Mouse (Mus musculus): ENCODE results near the gene 4933427D14Rik.
A peak's percentile ranks its signal among the peaks of the same experiment; 100 is the strongest.

Gene 4933427D14Rik

DNA sequence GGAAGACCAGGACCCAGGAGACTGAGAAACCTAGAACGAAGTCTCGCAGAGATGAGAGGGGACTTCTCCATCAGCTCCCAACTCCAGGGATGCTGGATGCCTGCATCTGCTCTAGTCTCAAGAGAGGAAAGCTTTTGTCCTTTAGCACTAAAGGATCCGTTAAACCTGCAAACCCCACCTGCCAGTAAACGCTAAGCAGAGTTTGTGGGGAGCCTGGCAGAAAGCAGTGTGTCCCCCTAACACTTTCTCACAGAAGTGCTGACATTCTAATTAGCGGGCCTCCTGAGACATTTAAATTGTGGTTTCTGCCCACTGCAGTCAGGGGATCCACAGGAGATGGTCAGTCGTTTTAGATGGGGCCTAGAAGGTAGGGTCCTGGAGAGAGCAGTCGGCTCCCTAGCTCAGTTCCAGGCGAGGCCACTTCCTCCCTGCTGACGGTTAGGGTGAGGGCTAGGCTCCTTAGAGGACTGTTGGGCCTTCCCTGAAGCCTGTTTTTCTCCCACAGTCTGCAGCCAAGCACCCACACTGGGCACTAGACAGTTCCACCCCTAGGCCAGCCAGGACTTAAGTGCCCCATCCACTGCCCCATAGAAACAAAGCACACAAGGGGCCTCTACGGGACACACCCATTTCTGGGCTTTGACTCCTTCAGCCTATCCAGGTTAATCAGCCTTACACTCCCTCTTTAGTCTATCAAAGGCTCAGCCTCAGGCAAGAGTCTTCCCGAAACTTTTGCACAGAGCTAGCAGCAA, 70.9 kb downstream of the 4933427D14Rik start:
- DNase-seq: no peak

DNA sequence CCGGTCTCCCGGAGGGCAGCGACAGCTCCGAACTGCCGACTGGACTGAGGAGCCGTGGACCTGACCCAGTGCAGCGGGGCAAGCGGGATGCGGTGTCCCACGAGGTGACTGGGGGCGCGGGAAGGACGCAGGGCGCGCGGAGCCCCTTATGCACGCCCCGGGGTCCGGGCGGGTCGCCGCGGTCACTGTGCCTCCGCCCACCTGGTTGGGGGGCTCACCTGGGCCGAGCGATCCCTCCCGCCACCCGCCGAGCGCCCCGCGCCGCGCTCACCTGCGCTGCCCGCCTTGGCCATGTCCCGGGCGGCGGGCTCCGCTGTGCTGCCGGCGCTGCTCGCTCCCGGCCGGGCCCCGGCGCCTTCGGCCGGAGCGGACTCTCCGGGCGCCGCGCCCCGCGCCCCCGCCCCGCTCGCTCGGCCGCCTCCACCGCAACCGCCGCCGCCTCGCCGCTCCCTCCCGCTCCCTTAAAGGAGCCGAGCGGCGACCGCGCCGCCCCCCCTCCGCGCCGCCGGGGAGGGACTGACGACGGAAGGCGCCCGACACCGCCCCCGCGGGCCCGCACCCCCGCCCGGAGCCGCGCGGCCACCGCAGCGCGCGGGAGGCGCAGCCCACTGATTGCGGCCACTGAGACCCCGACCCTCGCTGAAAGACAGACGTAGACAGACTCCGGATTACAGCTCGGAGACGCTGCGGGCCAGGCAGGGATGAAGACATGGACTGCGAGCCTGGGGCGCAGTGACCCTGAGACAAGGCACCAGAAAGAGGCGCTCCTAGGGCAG, 71.7 kb downstream of the 4933427D14Rik start, which contains the start of gene Pitpnm3:
Gene Pitpnm3 (minus strand): TSS at position 396 of the 776 bp plus-strand sequence.
- DNase-seq: no peak

DNA sequence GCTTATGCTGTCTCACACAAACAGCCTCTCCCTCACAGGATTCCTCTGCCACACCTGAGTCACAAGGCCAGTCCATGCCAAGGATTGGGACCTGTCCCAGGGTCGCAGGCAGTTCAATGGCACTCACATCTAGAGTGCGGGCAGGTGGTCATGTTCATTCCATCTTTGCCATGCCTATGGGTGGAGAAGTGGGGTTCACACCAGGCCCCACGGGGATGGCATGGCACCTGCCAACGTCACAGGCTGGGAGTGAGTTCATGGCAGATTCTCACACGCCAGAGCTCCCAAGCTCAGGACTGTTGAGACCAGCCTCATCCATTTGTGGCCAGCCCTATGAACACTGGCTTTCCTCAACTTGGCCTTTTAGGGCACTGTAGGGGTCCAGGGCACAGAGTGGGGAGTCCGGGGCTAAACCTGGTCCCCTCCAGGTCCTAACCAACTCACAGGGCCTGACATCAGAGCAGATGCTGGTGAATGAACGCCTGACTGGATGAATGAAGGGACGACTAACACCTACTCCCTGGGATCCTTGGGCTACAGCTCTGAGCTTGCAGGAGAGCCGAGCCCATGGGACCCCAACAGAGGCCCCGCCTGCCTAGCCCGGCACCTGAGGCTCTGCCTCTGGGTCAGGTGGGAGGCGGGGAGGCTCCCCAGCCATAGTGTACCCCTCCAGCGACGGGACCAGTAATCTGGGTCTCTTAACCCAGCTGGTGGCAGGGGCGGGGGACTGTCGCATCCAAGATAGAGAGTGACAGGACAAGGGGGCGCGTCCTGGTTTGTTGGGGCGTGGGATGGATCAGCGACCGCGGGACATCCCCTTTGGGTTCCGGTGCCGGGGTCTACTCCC, 72.5 kb downstream of the 4933427D14Rik start:
- no peak for DNase-seq

DNA sequence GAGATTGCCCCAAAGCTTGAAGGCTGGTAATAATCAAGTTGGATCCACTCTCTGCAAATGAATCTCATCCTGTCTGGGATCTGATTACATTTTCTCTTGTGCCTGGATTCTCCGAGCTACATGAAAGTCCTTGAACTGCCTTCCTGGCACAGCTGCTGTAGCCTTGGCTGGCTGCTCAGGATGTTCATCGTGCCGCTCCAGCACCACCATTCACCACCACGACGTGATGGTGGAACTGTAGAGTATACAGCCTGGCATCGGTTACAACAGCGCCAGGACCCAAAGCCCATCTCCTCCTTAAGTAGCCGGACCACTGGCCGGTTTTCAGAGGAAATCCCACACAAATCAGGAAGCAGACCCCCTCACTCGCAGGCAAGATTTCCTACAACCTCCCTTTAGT, 74.2 kb downstream of the 4933427D14Rik start:
- no peak for DNase-seq

DNA sequence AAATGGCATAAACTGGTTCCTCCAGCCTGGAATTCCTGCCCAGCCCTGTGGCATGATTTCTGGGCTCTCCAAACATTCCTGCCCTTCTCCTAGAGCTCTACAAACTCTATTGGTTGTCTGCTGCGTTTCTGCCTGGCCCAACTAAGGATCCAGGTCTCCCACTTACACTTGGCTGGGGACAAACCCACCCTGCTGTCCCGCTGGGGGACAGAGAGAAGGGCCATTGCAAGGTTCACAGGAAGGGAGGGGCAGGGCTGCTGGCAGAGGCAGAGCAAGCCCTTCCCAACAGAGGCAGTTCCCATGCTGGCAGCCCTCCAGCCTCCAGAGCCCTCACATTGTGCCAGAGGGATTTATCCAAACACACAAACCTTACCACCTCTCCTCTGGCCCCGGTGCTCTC, 75.0 kb downstream of the 4933427D14Rik start:
- DNase-seq: peak; percentile 64 to 70

DNA sequence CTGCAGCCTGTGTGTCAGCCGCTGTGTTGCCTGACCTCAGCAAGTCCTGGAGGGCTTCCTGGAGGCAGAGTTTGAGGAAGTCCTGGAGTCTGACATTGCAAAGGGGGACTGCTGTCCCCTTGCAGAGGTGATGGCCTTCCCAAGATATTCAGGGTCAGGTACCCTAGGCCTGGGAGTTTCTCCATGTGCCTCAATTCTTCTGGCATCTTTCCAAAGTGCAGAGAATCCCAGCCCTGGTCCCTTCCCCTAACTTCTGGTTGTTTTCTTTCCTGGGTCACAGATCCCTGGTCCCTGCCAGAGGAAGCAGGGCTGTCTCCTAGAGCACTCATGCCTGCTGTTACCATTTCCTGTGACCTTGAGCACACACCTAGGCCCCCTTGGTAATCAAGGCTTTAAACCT, 75.6 kb downstream of the 4933427D14Rik start:
- DNase-seq: no peak

DNA sequence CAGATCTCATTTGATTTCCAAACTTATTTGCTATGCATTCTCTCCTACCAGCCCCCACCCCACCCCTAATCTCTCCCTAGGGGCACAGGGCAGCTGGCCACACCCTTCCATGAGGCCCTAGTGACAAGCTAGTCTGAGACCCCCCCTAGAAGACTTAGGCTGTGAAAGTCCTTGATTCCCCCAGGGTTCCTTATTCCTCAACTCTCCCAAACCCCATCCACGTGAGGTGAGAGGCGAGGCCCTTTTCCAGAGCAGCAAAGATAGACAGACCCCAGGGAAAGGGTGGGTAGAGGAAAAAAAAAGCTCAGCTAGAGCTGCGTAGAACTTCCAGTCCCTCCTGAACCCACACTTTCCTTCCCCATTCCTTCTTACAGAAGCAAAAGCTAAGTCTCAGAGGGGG, 76.4 kb downstream of the 4933427D14Rik start:
- DNase-seq: no peak

DNA sequence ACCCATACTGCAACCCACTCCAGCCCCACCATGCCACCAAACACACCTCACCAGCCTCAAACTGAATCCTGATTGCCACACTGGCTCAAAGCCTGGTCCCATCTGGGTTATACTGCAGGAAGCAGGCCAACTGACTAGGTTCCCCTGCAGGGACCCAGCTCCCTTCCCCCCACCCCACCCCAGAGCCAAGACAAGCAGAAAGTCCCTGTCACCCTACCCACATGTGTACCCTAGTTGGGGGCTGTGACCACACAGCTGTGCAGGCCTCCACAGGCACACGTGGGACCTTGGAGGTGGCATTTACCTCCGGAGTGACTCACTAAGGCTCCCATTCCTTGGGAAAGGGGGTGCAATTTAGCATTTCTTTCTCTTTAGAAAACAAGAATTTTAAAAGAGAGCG, 76.8 kb downstream of the 4933427D14Rik start:
- DNase-seq: no peak

DNA sequence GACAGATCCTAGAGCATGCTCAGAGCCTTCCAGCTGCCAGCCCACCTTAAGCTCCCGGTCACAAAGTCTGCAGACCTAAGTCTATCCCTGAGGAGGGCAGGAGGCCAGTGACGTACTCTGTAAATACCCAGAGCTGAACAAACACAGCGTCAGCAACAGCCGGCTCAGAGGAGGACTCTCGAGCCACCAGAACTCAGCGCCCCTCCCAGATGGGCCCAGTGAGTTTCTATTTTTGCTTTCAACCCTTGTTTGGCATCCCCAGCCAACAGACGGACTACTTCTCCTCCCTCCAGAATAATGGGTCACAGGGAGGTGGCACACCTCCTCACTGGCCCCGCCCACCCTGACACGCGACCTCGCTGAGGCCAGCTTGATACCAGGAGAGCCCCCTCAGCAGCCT, 77.2 kb downstream of the 4933427D14Rik start:
- no peak for DNase-seq

DNA sequence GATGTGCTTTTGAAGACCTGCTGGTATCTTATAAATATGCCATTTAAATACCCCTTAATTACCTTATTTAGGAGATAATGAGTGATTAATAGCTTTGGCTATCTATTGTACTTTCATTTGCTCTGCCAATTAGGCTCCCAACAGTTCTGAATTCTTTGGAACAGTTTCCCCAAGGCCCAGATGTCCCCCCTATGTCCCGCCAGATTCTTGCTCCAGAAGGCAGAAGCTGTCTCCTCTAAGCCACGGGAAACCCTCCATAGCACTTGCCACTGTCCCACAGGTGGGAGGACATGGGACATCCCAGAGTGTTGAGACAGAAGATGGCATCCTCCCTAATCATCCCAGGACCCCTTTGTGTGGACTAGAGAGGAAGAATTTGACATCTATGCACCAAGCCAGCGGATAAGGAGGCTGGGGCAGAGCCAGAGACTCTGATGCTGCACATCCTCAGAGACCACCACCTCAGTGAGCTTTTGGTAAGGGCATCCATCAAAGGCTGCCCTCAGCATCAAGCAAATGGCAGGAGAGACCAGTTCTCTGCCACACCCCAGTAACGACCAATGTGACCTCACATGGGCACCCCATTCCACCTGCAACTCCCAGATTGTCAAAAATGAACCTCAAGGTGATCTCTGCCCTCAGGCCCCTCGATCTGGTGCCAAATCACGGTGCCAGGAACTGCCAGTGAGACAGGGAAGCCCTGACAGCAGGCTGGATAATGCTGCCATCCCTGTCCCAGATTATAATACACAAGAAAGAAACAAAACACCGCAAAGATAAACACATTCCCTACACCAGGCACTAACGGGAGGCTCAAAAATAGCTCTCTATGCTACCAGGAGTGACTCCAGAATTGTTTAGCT, 78.0 kb downstream of the 4933427D14Rik start:
- DNase-seq: no peak

DNA sequence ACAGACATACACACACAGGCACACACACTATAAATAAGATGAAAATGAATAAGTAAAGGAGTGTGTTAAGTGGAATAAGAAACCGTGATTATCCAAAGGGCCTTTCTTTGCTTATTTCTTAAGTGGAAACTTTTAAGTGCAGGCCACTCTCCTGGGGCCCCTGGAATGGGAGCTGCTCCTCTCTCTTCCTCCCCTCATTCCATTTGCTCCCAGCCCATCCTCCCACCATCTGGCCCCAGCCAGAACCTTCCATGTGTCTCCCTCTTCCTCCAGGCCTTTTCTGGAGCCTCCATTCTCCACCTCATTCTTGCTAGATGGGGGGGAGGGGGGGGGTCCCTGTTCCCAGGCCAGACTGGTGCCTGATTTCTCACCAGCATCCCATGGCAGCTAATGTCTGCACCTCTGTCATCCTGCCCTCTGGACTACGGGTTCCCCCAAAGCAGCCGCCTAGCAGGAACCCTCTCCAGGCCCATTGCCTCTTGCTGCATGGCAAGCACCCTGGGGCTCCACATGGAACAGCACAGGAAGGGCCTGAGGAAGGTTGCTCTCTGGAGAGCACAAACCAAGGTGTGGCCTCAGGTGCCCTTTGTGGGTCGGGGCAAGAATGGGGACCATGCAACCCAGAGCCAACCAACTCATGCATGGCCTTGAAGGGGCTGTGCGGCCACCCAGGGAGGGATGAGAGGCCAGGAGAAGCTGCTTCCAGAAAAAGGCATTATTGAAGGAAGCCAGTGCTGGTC, 79.6 kb downstream of the 4933427D14Rik start:
- no peak for DNase-seq

DNA sequence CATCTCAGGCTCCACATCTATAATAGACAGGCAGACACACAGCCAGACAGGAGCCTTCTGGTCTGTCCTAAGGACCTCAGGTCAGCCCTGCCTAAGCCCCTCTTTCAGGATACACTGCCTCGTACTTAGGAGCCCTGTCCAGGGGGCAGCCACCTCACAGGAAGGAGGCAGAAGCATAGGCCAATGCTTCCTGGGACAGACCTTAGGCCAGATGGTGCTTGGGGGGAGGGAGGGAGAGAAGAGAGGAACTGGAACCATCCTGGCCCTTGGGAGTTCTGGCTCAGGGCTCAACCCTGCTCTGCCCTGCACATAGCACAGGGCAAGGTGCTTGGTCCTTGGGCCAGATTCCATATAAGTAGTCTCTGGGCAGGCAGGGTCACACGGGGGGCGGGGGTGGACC, 81.5 kb downstream of the 4933427D14Rik start:
- no peak for DNase-seq

DNA sequence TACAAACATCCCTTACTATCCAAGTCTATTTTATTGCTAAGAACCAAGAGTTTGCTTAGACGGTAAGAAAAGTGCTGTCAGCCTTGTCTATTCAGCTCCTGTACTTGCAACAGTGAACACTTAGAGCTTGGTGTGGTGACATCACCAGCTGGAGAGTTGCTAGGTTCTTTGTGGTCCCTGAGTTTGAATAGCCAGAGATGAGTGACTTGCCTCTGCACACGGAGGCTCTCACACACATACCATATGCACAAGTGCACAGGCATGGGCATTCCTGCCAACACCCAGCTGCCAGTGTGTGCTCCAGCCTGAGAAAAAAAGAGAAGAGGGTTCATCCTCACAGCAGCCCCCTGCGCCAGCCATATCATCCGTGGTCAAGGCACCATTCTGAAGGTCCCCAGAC, 83.7 kb downstream of the 4933427D14Rik start:
- DNase-seq: no peak

DNA sequence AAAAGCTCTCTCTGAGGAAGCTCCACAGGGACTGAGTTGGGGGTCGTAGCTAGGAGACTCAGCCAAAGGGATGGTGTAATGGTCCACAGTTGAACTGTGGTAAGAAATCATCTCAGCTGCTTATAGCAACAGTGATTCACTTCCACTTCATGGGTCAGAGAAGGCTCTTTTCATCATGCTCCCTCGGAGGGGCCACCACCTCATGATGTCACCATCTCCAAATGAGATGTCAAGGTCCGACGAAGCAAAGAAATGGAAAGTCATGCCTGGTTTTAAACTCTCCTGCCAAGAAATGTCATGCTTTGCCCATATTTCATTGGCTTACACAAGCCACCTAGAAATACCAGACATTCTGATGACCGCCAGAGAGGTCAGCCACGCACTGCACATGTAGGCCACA, 86.9 kb downstream of the 4933427D14Rik start:
- no peak for DNase-seq

DNA sequence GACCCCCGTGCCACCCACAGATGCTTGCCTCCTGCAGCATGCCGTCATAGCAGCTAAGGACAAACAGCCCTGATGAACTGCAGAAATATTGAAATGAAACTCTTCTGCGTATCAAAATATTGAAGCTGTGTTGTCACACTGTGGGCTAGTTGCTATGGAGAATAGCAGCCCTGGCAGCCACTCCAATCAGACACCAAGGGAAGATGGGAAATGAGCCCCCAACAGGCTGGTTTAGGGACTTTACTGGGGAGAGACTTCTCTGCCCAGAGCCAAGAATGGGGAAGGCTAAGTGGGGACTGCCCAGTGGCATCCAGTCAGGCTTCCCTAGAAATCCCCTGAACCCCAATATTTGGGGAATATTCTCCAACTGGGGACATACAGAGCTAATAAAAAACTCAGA, 88.6 kb downstream of the 4933427D14Rik start:
- DNase-seq: no peak

DNA sequence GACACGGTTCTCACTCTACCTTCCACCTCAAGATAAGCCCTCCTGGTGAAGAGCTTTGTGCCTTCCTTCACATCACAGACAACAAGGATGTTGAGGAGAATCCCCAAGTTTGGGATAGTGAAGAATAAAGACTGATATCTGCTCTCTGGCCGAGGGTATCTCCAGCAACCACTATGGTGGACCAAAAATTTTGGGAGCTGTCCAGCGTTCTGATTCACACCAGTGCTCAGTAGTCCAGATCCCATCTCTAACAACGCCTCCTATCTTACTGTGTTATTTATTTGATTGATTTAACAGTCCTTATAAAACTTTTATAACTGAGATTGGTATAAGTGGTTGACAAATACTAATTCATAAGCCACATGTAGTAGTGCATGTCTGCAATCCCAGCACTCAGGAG, 94.0 kb downstream of the 4933427D14Rik start:
- no peak for DNase-seq

DNA sequence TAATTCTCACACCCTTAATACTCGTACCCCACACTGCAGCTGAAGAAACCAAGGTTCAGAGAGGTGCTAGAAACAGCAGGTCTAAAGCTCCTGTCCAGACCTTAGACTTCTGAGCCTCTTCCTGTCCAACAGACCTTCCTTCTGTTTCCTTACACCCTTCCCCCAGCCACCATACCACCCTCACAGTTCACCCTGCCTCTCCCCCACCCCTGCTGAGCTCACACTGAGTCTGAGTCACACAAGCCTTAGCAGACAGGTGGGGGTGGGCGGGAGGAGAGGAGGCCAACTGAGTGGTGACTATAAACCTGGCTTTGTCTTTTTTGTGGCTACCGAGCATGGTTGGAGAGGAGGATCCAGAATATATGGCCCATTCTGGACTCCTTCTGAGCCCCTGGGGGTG, 96.5 kb downstream of the 4933427D14Rik start:
- DNase-seq: no peak

DNA sequence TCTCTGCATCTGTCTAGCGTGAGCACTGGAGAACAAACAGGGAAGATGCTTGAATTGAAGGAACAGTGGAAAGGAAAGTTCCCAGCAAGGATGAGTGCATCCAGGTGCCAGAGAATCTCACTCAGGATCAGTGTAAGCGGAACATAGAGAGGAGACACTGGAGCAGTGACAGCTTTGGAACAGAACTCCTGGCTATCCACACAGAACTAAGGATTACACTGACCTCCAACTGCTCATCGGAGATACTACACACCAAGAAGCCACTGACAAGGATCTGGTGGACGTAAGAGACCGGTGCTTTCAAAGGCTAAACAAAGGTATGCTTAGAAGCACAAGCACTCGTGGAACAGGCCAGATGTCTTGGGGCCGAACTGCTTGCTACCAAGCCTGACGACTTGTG, 103.0 kb downstream of the 4933427D14Rik start:
- DNase-seq: no peak

All from kidney, adult 8-10 months (tissue).